Mouse (Mus musculus): ENCODE measurements around the gene Uba7.

Gene Uba7

GRCm38 (mm10) chr9:107957141-107957540 is 18.2 kb upstream of the Uba7 start:
- peaks cover 88% of the 10 kb centered on the region for H3K4me1 ChIP-seq (replicated peaks; ENCODE audit: low read depth, low read length)
- no peaks in the 10 kb centered on the region for H3K9me3 ChIP-seq (ENCODE audit: low read length)
- H3K27me3 ChIP-seq (ENCODE audit: insufficient read depth, low read length) = no peaks in the 10 kb centered on the region
- no peak overlapping the region for H3K4me3 ChIP-seq (replicated peaks; ENCODE audit: low read length)
- peaks cover 96% of the 10 kb centered on the region for H3K36me3 ChIP-seq (ENCODE audit: insufficient read depth, low read length)
- TF ChIP-seq CTCF (conservative IDR thresholded peaks at IDR 0.05; ENCODE audit: low read length) = no peak
- TF ChIP-seq NANOG (IDR thresholded peaks at IDR 0.05; ENCODE audit: borderline replicate concordance, low read length) = peak; percentile 80
- TF ChIP-seq POU5F1 (IDR thresholded peaks at IDR 0.05; ENCODE audit: borderline replicate concordance, low read length) = no peak

- H3K27me3 ChIP-seq (ENCODE audit: insufficient read depth, low read length) = no peaks in the 10 kb centered on the region
- TF ChIP-seq CTCF (conservative IDR thresholded peaks at IDR 0.05; ENCODE audit: low read length) = no peak
- TF ChIP-seq NANOG (IDR thresholded peaks at IDR 0.05; ENCODE audit: borderline replicate concordance, low read length) = no peak
- no peak for TF ChIP-seq POU5F1 (IDR thresholded peaks at IDR 0.05; ENCODE audit: borderline replicate concordance, low read length)
Observed at GRCm38 (mm10) chr9:107959896-107960295, 15.4 kb upstream of the Uba7 start.

GRCm38 (mm10) chr9:107960928-107961327 is 14.4 kb upstream of the Uba7 start:
- Histone ChIP-seq H3K27me3 (ENCODE audit: insufficient read depth, low read length) (no peaks in the 10 kb centered on the region), H3K4me1 (replicated peaks; ENCODE audit: low read depth, low read length) (peaks cover 93% of the 10 kb centered on the region), H3K4me3 (replicated peaks; ENCODE audit: low read length) (peak overlapping the region; percentile 43; the same call in 1 of the 2 replicates), H3K36me3 (ENCODE audit: insufficient read depth, low read length) (peaks cover 100% of the 10 kb centered on the region), H3K9me3 (ENCODE audit: low read length) (no peaks in the 10 kb centered on the region)
- TF ChIP-seq CTCF (conservative IDR thresholded peaks at IDR 0.05; ENCODE audit: low read length) (peak; percentile 18), NANOG (IDR thresholded peaks at IDR 0.05; ENCODE audit: borderline replicate concordance, low read length) (no peak)

More at GRCm38 (mm10) chr9:107959896-107960295, 15.4 kb upstream of the Uba7 start:
- H3K9me3 ChIP-seq (ENCODE audit: low read length) = no peaks in the 10 kb centered on the region
- no peak overlapping the region for H3K4me3 ChIP-seq (replicated peaks; ENCODE audit: low read length)
- peaks cover 100% of the 10 kb centered on the region for H3K36me3 ChIP-seq (ENCODE audit: insufficient read depth, low read length)
- peaks cover 100% of the 10 kb centered on the region for H3K4me1 ChIP-seq (replicated peaks; ENCODE audit: low read depth, low read length)

GRCm38 (mm10) chr9:107961351-107961762 is 13.9 kb upstream of the Uba7 start:
- peaks cover 88% of the 10 kb centered on the region for H3K4me1 ChIP-seq (replicated peaks; ENCODE audit: low read depth, low read length)
- H3K27me3 ChIP-seq (ENCODE audit: insufficient read depth, low read length) = no peaks in the 10 kb centered on the region
- TF ChIP-seq POU5F1 (IDR thresholded peaks at IDR 0.05; ENCODE audit: borderline replicate concordance, low read length) (peak; percentile 72), CTCF (conservative IDR thresholded peaks at IDR 0.05; ENCODE audit: low read length) (no peak)
- H3K4me3 ChIP-seq (replicated peaks; ENCODE audit: low read length) = peak overlapping the region; percentile 43
- H3K9me3 ChIP-seq (ENCODE audit: low read length) = no peaks in the 10 kb centered on the region
- H3K36me3 ChIP-seq (ENCODE audit: insufficient read depth, low read length) = peaks cover 100% of the 10 kb centered on the region

- Histone ChIP-seq H3K4me3 (replicated peaks; ENCODE audit: low read length) (peak overlapping the region; percentile 43), H3K4me1 (replicated peaks; ENCODE audit: low read depth, low read length) (peaks cover 83% of the 10 kb centered on the region), H3K9me3 (ENCODE audit: low read length) (no peaks in the 10 kb centered on the region), H3K27me3 (ENCODE audit: insufficient read depth, low read length) (no peaks in the 10 kb centered on the region), H3K36me3 (ENCODE audit: insufficient read depth, low read length) (peaks cover 100% of the 10 kb centered on the region)
- no peak for TF ChIP-seq CTCF (conservative IDR thresholded peaks at IDR 0.05; ENCODE audit: low read length)
- no peak for TF ChIP-seq POU5F1 (IDR thresholded peaks at IDR 0.05; ENCODE audit: borderline replicate concordance, low read length)
- TF ChIP-seq NANOG (IDR thresholded peaks at IDR 0.05; ENCODE audit: borderline replicate concordance, low read length) = no peak
Observed at GRCm38 (mm10) chr9:107961881-107962280, 13.4 kb upstream of the Uba7 start.

- H3K36me3 ChIP-seq (ENCODE audit: insufficient read depth, low read length) = peaks cover 100% of the 10 kb centered on the region
- H3K9me3 ChIP-seq (ENCODE audit: low read length) = no peaks in the 10 kb centered on the region
- no peak overlapping the region for H3K4me3 ChIP-seq (replicated peaks; ENCODE audit: low read length)
- TF ChIP-seq NANOG (IDR thresholded peaks at IDR 0.05; ENCODE audit: borderline replicate concordance, low read length) = no peak
- TF ChIP-seq POU5F1 (IDR thresholded peaks at IDR 0.05; ENCODE audit: borderline replicate concordance, low read length) = no peak
- TF ChIP-seq CTCF (conservative IDR thresholded peaks at IDR 0.05; ENCODE audit: low read length) = no peak
- H3K4me1 ChIP-seq (replicated peaks; ENCODE audit: low read depth, low read length) = peaks cover 73% of the 10 kb centered on the region
- no peaks in the 10 kb centered on the region for H3K27me3 ChIP-seq (ENCODE audit: insufficient read depth, low read length)
Observed at GRCm38 (mm10) chr9:107962916-107963315, 12.4 kb upstream of the Uba7 start.

- TF ChIP-seq CTCF (conservative IDR thresholded peaks at IDR 0.05; ENCODE audit: low read length) = peak; percentile 96
- TF ChIP-seq NANOG (IDR thresholded peaks at IDR 0.05; ENCODE audit: borderline replicate concordance, low read length) = no peak
- no peak for TF ChIP-seq POU5F1 (IDR thresholded peaks at IDR 0.05; ENCODE audit: borderline replicate concordance, low read length)
- H3K36me3 ChIP-seq (ENCODE audit: insufficient read depth, low read length) = peaks cover 100% of the 10 kb centered on the region
- no peaks in the 10 kb centered on the region for H3K9me3 ChIP-seq (ENCODE audit: low read length)
- no peak overlapping the region for H3K4me3 ChIP-seq (replicated peaks; ENCODE audit: low read length)
- H3K27me3 ChIP-seq (ENCODE audit: insufficient read depth, low read length) = no peaks in the 10 kb centered on the region
- peaks cover 65% of the 10 kb centered on the region for H3K4me1 ChIP-seq (replicated peaks; ENCODE audit: low read depth, low read length)
Observed at GRCm38 (mm10) chr9:107963700-107964099, 11.6 kb upstream of the Uba7 start.

- peaks cover 100% of the 10 kb centered on the region for H3K36me3 ChIP-seq (ENCODE audit: insufficient read depth, low read length)
- no peaks in the 10 kb centered on the region for H3K9me3 ChIP-seq (ENCODE audit: low read length)
- H3K27me3 ChIP-seq (ENCODE audit: insufficient read depth, low read length) = no peaks in the 10 kb centered on the region
- TF ChIP-seq CTCF (conservative IDR thresholded peaks at IDR 0.05; ENCODE audit: low read length) (no peak), POU5F1 (IDR thresholded peaks at IDR 0.05; ENCODE audit: borderline replicate concordance, low read length) (no peak), NANOG (IDR thresholded peaks at IDR 0.05; ENCODE audit: borderline replicate concordance, low read length) (no peak)
- no peak overlapping the region for H3K4me3 ChIP-seq (replicated peaks; ENCODE audit: low read length)
- H3K4me1 ChIP-seq (replicated peaks; ENCODE audit: low read depth, low read length) = peaks cover 58% of the 10 kb centered on the region
Observed at GRCm38 (mm10) chr9:107964681-107965080, 10.6 kb upstream of the Uba7 start.

- no peaks in the 10 kb centered on the region for H3K27me3 ChIP-seq (ENCODE audit: insufficient read depth, low read length)
- H3K36me3 ChIP-seq (ENCODE audit: insufficient read depth, low read length) = peaks cover 100% of the 10 kb centered on the region
- H3K4me1 ChIP-seq (replicated peaks; ENCODE audit: low read depth, low read length) = peaks cover 58% of the 10 kb centered on the region
- H3K9me3 ChIP-seq (ENCODE audit: low read length) = no peaks in the 10 kb centered on the region
- no peak overlapping the region for H3K4me3 ChIP-seq (replicated peaks; ENCODE audit: low read length)
- no peak for TF ChIP-seq CTCF (conservative IDR thresholded peaks at IDR 0.05; ENCODE audit: low read length)
- TF ChIP-seq NANOG (IDR thresholded peaks at IDR 0.05; ENCODE audit: borderline replicate concordance, low read length) = no peak
- no peak for TF ChIP-seq POU5F1 (IDR thresholded peaks at IDR 0.05; ENCODE audit: borderline replicate concordance, low read length)
Observed at GRCm38 (mm10) chr9:107966676-107967075, 8.6 kb upstream of the Uba7 start.
